Mouse (Mus musculus): ENCODE measurements around the gene Xylt1.

Xylt1 gene

GRCm38 (mm10) chr7:117522092-117522635, 141.4 kb downstream of the Xylt1 start:
- DNase-seq, result no peak

DNA sequence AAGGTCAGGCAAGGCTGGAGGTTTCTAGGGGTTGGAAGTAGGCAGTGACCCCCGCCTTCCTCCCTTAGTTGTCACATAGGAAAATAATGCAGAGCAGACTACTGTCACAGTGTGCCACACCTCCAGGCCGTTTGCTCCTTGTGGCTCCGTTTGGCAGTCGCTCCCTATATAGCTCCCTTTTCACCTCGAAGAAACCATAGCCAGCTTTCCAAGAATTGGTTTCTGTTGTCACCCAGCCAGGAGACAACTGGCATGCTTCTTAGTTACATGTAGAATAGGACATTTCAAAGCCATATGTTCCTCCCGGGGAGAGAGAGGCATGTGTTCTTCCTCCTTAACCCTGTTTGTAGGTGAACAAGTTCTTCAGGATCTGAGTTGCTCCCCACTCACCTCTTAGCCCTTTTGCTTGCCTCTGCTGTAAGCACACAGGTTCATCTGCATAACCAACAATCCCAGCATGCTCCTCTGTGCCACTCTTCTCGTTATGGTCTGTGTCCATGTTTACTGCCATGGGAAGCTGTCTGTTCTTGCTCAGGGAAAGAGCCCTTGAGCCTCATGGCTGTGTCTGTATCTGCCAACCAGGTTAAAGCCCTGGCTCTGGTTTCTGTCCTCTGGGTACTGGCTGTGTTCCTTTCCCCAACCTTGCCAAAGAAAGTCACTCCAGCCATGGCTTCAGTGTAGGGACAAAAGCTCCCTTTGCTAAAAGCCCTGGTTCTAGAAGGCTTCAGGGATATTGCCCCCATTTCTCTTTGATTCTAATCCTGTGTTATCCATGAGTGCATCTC, 143.8 kb downstream of the Xylt1 start:
- DNase-seq, result no peak

- DNase-seq, result no peak
Observed at GRCm38 (mm10) chr7:117525678-117526077, 144.9 kb downstream of the Xylt1 start.

DNA sequence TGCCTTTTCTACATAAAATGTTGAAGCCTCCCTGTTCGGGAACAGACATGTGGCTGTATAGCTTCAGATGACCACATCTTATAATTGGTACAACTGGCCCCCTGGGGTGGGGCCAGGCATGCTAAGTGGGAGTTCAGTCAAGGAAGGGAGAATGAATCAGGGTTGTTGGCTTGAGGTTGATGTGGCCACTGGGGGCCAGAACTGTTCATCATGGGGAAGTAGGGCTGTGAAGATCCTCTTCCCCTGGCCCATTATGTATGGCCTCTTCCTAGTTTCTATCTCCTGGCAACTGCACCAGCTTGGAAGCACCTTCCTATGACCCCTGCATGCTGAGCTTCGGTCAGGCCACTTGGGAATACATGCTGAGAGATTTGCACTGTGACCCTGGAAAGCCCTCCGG, 145.8 kb downstream of the Xylt1 start:
- no peak for DNase-seq

- no peak for DNase-seq
Observed at GRCm38 (mm10) chr7:117529787-117530655, 149.2 kb downstream of the Xylt1 start.

DNA sequence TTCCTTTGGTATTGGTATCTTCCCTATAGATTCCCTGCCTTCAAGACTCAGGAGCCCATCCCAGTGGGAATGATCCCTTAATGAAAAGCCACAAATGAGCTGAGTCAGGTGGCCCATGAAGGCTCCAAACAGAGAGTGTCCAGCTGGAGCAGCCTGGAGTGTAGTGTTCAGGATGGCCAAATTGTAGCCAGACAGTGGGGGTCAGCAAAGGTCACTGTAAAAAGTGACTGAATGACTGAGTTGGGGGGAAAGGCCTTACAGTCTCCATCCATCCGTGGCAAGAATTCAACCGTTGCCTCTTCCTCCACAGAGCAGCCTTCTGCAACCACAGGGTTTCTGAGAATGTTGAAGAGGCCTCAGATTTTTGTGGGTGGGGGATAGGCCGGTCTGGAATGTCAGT, 151.9 kb downstream of the Xylt1 start:
- DNase-seq, result peak; percentile 57

- DNase-seq, result no peak
Observed at GRCm38 (mm10) chr7:117533164-117533563, 152.4 kb downstream of the Xylt1 start.

GRCm38 (mm10) chr7:117539931-117540330, 159.2 kb downstream of the Xylt1 start:
- no peak for DNase-seq

GRCm38 (mm10) chr7:117540413-117540812, 159.6 kb downstream of the Xylt1 start:
- no peak for DNase-seq

- DNase-seq, result no peak
Observed at GRCm38 (mm10) chr7:117541056-117541455, 160.3 kb downstream of the Xylt1 start.

DNA sequence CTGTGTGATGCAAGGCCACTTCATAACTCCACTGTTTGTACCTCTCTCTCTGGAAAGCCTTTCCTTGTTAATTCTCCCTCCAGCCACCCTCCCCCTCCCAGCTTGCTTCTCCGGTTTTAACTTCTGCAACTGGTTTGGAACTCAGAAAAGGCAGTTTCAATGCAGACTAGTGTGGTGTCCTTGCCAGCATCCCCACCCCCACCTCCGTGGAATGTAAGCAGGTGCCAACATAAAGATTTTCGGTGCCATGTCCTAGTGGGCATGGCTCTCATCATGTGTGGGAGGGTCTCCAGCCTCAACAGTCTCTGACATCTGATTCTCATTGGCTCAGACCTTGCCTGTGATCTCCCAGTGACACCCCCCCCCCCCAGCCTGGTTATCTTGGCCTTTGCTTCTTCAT, 160.9 kb downstream of the Xylt1 start:
- peak; percentile 24 for DNase-seq

DNA sequence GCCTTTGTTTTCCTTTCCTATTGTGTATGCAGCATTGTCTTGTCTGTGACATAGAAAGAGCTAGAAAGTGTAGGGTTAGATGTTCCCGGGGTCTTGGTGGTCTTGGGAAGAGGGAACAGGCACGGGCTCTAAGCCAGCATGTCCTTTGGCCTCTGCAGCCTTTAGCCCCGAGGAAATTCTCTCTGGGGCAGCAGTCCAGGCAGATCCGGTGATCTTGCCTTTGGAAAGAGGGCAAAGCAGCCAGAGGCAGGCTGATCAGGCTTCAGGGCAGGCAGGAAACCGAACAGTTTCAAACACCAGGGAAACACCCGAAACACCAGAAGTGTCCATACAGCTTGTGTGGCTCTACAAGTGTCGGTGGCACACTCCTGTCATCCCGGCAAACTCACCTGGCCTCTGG, 162.3 kb downstream of the Xylt1 start:
- peak; percentile 56 for DNase-seq

GRCm38 (mm10) chr7:117544126-117544525, 163.3 kb downstream of the Xylt1 start:
- peak; percentile 63 for DNase-seq

DNA sequence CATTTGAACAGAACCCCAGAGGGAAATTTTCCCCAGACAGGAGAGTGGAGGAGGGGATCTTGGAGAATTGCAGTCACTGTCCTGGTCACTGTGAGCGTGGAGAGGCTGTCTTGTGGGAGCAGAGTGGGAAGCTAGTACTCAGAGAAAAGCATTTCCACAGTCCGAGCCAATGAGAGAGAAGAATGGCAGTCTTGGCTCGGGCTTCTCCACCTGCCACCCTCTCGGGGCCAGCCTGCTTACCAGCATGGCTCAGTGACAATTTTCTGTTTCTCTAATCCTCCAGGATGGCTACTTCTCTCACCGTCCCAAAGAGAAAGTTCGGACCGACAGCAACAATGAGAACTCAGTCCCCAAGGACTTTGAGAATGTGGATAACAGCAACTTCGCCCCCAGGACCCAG, 167.5 kb downstream of the Xylt1 start:
- no peak for DNase-seq

DNA sequence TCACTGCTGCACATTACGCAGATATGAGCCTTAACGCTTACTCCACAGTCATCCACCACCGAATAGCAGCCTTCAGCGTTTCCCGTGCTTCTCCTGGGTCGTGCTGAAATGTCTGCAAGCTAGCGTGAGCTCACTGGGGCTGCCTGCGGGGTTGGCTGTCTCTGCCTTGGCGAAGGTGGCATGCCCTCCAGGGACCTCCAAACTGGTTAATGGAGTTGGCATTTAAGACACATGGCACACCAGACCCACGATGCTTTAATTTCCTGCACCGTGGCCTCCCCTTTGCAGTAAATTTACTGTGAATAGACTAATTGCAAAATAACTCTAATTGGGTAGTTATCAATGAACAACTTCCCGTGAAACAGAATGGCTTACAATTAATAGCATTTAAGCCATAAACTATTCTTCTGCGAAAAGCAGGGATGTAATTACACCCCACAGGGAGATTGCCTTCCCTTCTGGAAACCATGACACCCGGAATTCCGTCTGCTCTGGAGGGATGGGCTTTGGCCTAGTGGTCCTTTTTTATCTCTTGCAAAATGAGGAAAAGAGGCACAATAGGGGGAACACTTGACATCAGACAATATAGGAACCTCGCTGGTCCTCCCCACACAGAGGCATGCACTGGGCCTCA, 170.3 kb downstream of the Xylt1 start:
- DNase-seq, result no peak

- DNase-seq, result peak; percentile 44
Observed at GRCm38 (mm10) chr7:117553228-117553627, 172.4 kb downstream of the Xylt1 start.

- peak; percentile 40 for DNase-seq
Observed at GRCm38 (mm10) chr7:117555735-117556134, 175.0 kb downstream of the Xylt1 start.

GRCm38 (mm10) chr7:117558166-117558565, 177.4 kb downstream of the Xylt1 start:
- DNase-seq, result peak; percentile 44

- DNase-seq, result no peak
Observed at GRCm38 (mm10) chr7:117559051-117559450, 178.3 kb downstream of the Xylt1 start.

- no peak for DNase-seq
Observed at GRCm38 (mm10) chr7:117563939-117564499, 183.2 kb downstream of the Xylt1 start.

DNA sequence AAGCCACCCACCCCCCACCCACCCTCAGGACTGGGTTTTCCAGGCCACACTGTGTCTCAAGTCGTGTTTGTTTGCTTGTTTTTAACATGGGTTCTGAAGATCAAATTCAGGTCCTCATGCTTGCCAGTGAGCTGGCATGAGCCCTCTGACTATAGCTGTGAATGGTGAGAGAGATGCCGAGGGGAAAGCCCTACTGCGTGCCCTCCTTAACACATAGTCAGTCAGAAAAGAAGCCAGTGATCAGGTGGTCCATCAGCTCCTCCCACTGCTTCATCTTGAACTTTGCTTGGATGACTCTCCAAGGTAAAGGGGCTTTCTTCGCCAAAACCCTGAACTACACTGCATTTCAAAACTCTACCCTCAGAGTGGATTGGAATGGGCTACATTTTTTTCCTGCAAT, 183.8 kb downstream of the Xylt1 start:
- DNase-seq, result no peak

GRCm38 (mm10) chr7:117566115-117566514, 185.3 kb downstream of the Xylt1 start:
- no peak for DNase-seq

- DNase-seq, result no peak
Observed at GRCm38 (mm10) chr7:117566833-117567232, 186.1 kb downstream of the Xylt1 start.

Measured in kidney, postnatal 14 days (tissue).